Mouse (Mus musculus) lung, embryonic 14.5 days (tissue): ENCODE measurements around the gene Pet100. TPM values are rescaled to one million over a fixed set of nuclear protein-coding genes. Genes with fewer than 3 reads are reported as not detected.
A peak's percentile ranks its signal among the peaks of the same experiment; 100 is the strongest.

Experiments
- ATAC-seq: fragments of 200-750 bp; cut with Nextera tagmentation; 2 replicates; pipeline ENCODE4 v1.8.0; 2017; ENCODE audit warnings: mild to moderate bottlenecking, moderate TSS enrichment, moderate library complexity; ENCODE audit not compliant: insufficient read depth
- DNase-seq: peaks from one replicate; pipeline ENCODE4 v3.0.0-alpha.2; 2015
- H3K27ac ChIP-seq: fragments of 300-500 bp; sonication (generic); 2 replicates; pipeline ENCODE4 v1.5.1; 2014; ENCODE audit warnings: low read depth, mild to moderate bottlenecking, moderate library complexity
- H3K27me3 ChIP-seq: fragments of 300-500 bp; sonication (generic); 2 replicates; pipeline ENCODE4 v1.6.1; 2014; ENCODE audit warnings: low read length, control low read depth; ENCODE audit not compliant: insufficient read depth
- H3K36me3 ChIP-seq: fragments of 300-500 bp; sonication (generic); 2 replicates; pipeline ENCODE4 v1.6.1; 2014; ENCODE audit warnings: control low read depth; ENCODE audit not compliant: insufficient read depth
- H3K4me1 ChIP-seq: fragments of 300-500 bp; sonication (generic); 2 replicates; pipeline ENCODE4 v1.6.1; 2014; ENCODE audit warnings: antibody characterized with exemption, control low read depth; ENCODE audit not compliant: insufficient read depth
- H3K4me2 ChIP-seq: fragments of 300-500 bp; sonication (generic); 2 replicates; pipeline ENCODE4 v1.6.1; 2014; ENCODE audit warnings: mild to moderate bottlenecking
- H3K4me3 ChIP-seq: fragments of 300-500 bp; sonication (generic); 2 replicates; pipeline ENCODE4 v1.5.1; 2014; ENCODE audit warnings: low read depth, low read length
- H3K9ac ChIP-seq: fragments of 300-500 bp; sonication (generic); 2 replicates; pipeline ENCODE4 v1.6.1; 2014
- H3K9me3 ChIP-seq: fragments of 300-500 bp; sonication (generic); 2 replicates; pipeline ENCODE4 v1.6.1; 2016; ENCODE audit warnings: low read depth, low read length, control low read depth
- CTCF ChIP-seq: IDR thresholded peaks from 2 replicates; pipeline ENCODE4 v1.5.1; 2016; ENCODE audit warnings: antibody characterized with exemption, low read depth
- WGBS: fragments of 180-500 bp; shearing (Covaris S2); extraction: QIAGEN DNeasy Blood & Tissue Kit; methylation state at CpG from one replicate; pipeline ENCODE4 v1.1.7; 2014; 5-methylcytosine and 5-hydroxymethylcytosine counted together
- polyA plus RNA-seq: library from polyadenylated mRNA; unstranded; fragments of >200 nt; fragmentation: Nextera tagmentation; extraction: Ambion mirVana; gene quantifications from 2 replicates; pipeline ENCODE4 v1.2.1, GENCODE M21; 2014

The Pet100 gene
- polyA plus RNA-seq, 1 experiment from 2014 or later: 79.4 TPM

DNA sequence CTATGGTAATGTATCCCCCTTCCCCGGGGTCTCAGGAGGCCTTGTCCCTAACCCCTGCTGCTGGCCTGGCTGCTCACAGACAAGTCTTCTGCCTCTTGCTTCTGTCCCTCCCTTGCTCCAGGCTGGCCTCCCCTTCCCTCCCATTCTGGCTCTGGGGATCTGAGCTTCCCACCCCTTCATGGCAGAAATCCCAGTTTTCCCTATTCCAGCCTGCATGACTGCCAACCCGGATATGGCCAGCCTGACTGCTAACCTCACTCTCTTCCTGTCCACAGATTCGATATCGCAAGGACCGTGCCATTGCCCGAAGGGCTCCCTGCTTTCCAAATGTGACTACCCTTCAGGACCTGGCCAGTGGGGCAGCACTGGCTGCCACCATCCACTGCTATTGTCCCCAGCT, 20.9 kb upstream of the Pet100 start:
- Histone ChIP-seq H3K27ac (no peak overlapping the region), H3K9me3 (no peaks in the 10 kb centered on the region), H3K4me1 (no peaks in the 10 kb centered on the region), H3K4me2 (no peak overlapping the region), H3K36me3 (0 out of 2 replicates have a peak, but pooled peaks cover 2% of the 10 kb centered on the region), H3K27me3 (no peaks in the 10 kb centered on the region), H3K4me3 (no peak overlapping the region), H3K9ac (no peak overlapping the region)
- peak; percentile 38; the same call in 1 of the 2 replicates for ATAC-seq
- 89% methylated on average over 6 of the region's 6 CpGs for WGBS
- DNase-seq: peak; percentile 67
- TF ChIP-seq CTCF: no peak

DNA sequence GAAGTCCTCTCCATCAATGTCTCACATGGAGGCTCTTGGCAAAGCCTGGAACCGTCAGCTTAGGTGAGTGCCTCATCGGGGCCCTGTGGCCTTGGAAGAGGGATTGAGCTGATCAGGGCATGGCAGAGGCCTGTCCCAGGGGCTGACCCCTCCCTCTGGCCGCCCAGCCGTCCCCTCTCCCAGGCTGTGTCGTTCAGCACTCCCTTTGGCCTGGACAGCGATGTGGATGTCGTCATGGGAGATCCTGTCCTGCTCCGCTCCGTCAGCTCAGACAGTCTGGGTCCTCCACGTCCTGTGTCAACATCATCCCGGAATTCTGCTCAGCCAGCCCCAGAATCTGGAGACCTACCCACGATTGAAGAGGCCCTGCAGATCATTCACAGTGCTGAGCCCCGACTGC, 17.9 kb upstream of the Pet100 start:
- Histone ChIP-seq H3K4me2 (no peak overlapping the region), H3K36me3 (peaks cover 13% of the 10 kb centered on the region), H3K4me3 (no peak overlapping the region), H3K4me1 (no peaks in the 10 kb centered on the region), H3K27ac (no peak overlapping the region), H3K9ac (no peak overlapping the region), H3K27me3 (no peaks in the 10 kb centered on the region), H3K9me3 (no peaks in the 10 kb centered on the region)
- TF ChIP-seq CTCF: no peak
- no peak for ATAC-seq
- no peak for DNase-seq
- WGBS: 54% methylated on average over 13 of the region's 13 CpGs

DNA sequence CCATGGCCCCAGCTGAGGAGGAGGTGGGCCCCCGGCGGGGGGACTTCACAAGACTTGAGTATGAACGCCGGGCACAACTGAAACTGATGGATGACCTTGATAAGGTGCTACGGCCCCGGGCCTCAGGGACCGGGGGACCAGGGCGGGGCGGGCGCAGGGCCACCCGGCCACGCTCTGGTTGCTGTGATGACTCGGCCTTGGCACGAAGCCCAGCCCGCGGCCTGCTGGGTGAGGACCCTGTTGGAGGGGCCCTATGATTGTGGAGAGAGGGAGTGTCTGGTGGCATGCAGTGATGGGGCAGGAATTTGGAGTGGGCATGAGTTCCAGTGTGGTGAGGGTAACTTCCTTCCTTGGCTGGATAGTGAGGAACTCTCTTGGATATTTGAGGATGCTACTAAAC, 14.8 kb upstream of the Pet100 start:
- no peak overlapping the region for H3K4me2 ChIP-seq
- no peaks in the 10 kb centered on the region for H3K9me3 ChIP-seq
- ATAC-seq (peak; percentile 28; the same call in 1 of the 2 replicates), DNase-seq (peak; percentile 11)
- no peaks in the 10 kb centered on the region for H3K27me3 ChIP-seq
- no peaks in the 10 kb centered on the region for H3K4me1 ChIP-seq
- H3K4me3 ChIP-seq: no peak overlapping the region
- no peak overlapping the region for H3K9ac ChIP-seq
- 60% methylated on average over 16 of the region's 16 CpGs for whole genome bisulfite sequencing
- no peak for TF ChIP-seq CTCF
- H3K36me3 ChIP-seq: peaks cover 45% of the 10 kb centered on the region
- no peak overlapping the region for H3K27ac ChIP-seq

DNA sequence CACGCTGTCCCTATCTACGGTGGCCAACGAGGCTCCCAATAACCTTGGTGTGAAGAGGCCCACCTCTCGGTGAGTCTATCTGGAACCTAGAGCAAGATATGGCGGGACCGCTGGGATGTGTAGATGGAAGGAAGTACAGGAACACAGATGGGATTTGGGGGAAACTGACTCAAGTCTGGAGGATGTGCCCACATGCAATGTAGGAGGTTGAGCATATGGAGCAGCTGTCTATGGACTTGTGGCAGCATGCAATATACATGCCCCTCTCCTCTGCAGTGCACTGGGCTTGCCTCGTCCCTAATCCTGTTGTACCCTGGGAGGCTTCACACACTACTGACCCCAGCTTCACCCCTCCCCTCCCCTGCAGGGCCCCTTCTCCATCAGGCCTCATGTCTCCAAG, 13.5 kb upstream of the Pet100 start:
- H3K36me3 ChIP-seq: peaks cover 54% of the 10 kb centered on the region

DNA sequence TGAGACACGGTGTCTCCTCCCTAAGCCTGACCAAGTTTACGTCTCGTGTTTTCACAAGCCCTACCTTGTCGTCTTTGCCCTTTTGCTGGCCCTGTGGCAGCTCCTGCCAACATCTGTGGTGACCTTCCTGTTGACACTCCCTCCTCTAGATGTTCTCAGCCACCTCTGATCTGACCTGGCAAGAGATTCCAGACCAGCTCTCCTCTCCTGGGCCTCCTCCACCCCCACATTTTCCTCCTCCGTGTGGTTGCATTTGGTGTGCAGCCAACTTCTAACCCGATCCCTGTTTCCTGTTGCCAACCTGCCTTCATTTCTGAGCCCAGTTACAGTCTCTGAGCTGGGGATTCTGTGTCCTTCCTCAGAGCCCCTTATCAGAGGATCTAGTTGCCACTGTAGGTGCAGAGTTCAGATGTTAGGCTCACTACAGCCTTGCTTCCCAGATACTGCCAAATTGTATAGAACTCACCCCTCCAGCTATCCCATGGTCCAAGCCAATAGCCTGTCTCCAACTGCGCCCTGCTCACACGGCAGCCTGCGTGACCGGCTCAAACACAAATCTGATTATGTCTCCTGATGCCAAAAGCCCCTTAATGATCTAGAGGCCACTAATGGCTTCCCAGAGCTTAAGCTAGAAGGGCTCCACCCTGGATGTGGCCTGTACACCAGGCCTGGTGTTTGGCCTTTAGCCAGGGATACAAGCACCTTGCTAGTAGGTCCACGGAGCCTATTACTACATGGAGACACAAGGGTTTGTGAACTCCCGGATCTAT, 12.1 kb upstream of the Pet100 start:
- Histone ChIP-seq H3K27me3 (no peaks in the 10 kb centered on the region), H3K4me3 (no peak overlapping the region), H3K9me3 (no peaks in the 10 kb centered on the region), H3K9ac (no peak overlapping the region; the same call in 1 of the 2 replicates), H3K4me1 (no peaks in the 10 kb centered on the region), H3K36me3 (peaks cover 69% of the 10 kb centered on the region), H3K4me2 (no peak overlapping the region), H3K27ac (no peak overlapping the region)
- WGBS: 72% methylated on average over 12 of the region's 12 CpGs
- TF ChIP-seq CTCF: no peak
- ATAC-seq (no peak), DNase-seq (no peak)

More for the DNA sequence above, 13.5 kb upstream of the Pet100 start:
- Histone ChIP-seq H3K9me3 (no peaks in the 10 kb centered on the region), H3K4me3 (no peak overlapping the region), H3K27ac (no peak overlapping the region), H3K4me2 (no peak overlapping the region), H3K4me1 (no peaks in the 10 kb centered on the region), H3K9ac (no peak overlapping the region), H3K27me3 (no peaks in the 10 kb centered on the region)
- 80% methylated on average over 7 of the region's 7 CpGs for WGBS
- TF ChIP-seq CTCF: no peak
- ATAC-seq (no peak), DNase-seq (no peak)

DNA sequence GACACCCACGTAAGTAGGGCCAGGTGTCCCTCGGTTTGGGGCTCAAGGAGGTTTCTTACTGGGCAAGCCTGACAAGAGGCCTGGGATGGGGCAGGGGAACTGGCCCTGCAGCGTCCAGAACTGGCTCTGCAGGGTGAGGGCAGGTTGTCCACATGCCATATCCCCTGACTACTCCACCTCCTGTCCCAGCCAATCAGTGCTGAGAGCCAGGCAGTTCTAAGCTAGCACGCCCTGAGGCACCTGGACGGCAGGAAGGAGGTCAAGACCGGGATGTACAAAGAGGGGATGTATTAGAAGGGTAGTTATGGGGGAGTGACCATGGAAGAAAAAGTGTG, 11.6 kb upstream of the Pet100 start:
- Histone ChIP-seq H3K9ac (no peak overlapping the region), H3K4me1 (no peaks in the 10 kb centered on the region), H3K9me3 (no peaks in the 10 kb centered on the region), H3K27ac (no peak overlapping the region), H3K4me2 (no peak overlapping the region), H3K36me3 (peaks cover 74% of the 10 kb centered on the region), H3K27me3 (no peaks in the 10 kb centered on the region), H3K4me3 (no peak overlapping the region)
- DNase-seq (no peak), ATAC-seq (no peak)
- TF ChIP-seq CTCF: no peak
- WGBS: 72% methylated on average over 6 of the region's 6 CpGs

DNA sequence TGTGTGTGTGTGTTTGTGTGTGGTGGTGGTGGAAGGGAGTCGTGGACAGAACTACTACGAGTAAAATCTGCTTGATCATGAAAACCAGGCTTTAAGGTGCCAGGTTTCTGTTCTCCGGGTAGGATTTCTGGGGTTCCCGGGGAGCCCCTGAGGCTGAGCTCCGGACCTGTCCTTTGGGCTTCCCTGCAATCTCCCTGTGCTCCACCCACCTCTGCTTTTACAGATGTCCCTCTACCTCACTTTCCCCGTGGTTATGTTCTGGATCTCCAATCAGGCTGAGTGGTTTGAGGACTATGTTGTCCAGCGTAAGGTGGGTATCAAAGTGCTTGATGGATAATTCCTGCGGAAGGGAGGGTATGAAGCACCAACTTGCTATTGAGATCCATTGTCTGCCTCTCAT, 771 bp downstream of the Pet100 start:
- H3K4me1 ChIP-seq: peaks cover 3% of the 10 kb centered on the region; the same call in 1 of the 2 replicates
- no peaks in the 10 kb centered on the region for H3K27me3 ChIP-seq
- H3K27ac ChIP-seq: no peak overlapping the region
- DNase-seq (no peak), ATAC-seq (no peak)
- peak overlapping the region; percentile 87 for H3K4me3 ChIP-seq
- TF ChIP-seq CTCF: no peak
- peaks cover 14% of the 10 kb centered on the region for H3K36me3 ChIP-seq
- H3K9me3 ChIP-seq: no peaks in the 10 kb centered on the region
- peak overlapping the region; percentile 55 for H3K9ac ChIP-seq
- H3K4me2 ChIP-seq: peak overlapping the region; percentile 69
- WGBS: 63% methylated on average over 8 of the region's 8 CpGs
